Mouse (Mus musculus) inflammation-experienced regulatory T-cells, adult 6 months (primary cell): ENCODE measurements around the gene Paqr5. TPM values are rescaled to one million over a fixed set of nuclear protein-coding genes. Genes with fewer than 3 reads are reported as not detected.
A peak's percentile ranks its signal among the peaks of the same experiment; 100 is the strongest.

Source experiments
- ATAC-seq: one replicate; pipeline ENCODE4 v1.8.0; 2017
- polyA plus RNA-seq, 3 experiments: library from polyadenylated mRNA; unstranded; fragments of 100-300 nt; shearing (Covaris generic); gene quantifications; one replicate each; pipeline ENCODE4 v1.2.1; 2017

The Paqr5 gene
- polyA plus RNA-seq, 3 experiments from 2014 or later = 0.10 to 0.23 (median 0.22) TPM

GRCm38 (mm10) chr9:62008360-62008759 lies 18.3 kb downstream of the Paqr5 start:
- no peak for ATAC-seq

DNA sequence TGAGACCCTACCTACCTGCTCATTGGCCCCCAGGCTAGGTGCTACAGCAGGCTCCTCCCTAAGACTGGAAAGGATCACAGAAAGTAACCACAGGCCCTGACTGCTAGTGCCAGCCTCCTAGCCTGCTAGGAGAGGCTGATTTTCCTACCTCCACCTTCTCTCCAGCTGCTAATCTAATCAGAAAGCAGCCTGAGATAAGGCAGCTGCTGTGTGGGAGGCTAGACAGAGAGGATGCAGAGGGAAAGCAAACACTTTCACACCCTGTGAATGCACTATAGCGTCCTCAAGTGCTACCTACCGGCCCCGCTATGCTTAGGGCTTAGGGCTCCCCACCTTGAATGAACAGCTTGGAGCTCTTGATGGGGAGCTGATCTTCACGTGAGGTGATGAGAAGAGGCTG lies 19.6 kb downstream of the Paqr5 start:
- no peak for ATAC-seq

GRCm38 (mm10) chr9:62003611-62004010 lies 23.0 kb downstream of the Paqr5 start:
- no peak for ATAC-seq

DNA sequence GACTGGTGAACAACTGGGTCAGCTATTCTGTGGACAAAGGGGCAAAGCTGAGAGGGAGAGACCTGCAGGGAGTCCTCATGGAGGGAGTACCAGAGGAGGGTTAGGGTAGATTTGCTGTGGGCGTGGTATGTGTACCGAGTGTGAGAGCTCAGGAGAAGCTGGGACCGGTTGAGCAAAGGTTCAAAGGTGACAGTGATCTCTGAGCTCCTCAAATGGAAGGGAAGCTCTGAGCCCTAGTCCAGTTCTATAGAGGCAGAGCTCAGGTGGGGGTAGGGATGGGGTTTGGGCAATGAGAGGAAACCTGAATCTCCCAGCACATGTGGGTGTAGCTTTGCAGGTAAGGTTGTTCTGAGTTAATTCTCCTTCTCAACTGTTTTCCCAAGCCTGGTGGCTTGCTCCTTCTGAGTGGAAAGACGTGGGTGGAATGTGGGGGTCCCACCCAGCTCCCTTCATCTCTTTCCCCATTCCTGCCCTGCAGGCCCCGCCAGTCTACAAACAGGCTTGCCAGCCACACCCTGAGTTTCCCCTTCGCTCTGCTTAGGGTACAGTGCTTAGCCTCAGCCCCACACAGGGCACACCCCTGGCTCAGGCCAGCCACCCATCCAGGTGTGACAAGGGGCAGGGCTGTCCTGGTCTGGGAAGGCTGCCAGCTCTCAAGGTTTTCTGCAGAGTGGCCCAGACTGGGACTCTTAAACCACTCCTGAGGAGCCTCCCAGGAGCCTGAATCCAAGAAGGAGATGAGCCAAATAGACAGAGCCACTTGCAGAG lies 26.8 kb downstream of the Paqr5 start:
- no peak for ATAC-seq

- no peak for ATAC-seq
Observed at GRCm38 (mm10) chr9:61997860-61998259, 28.8 kb downstream of the Paqr5 start.

GRCm38 (mm10) chr9:61991158-61991557 lies 35.5 kb downstream of the Paqr5 start:
- no peak for ATAC-seq

- ATAC-seq = no peak
Observed at GRCm38 (mm10) chr9:61990738-61991137, 35.9 kb downstream of the Paqr5 start.

- peak; percentile 51 for ATAC-seq
Observed at GRCm38 (mm10) chr9:61986055-61986454, 40.6 kb downstream of the Paqr5 start.

DNA sequence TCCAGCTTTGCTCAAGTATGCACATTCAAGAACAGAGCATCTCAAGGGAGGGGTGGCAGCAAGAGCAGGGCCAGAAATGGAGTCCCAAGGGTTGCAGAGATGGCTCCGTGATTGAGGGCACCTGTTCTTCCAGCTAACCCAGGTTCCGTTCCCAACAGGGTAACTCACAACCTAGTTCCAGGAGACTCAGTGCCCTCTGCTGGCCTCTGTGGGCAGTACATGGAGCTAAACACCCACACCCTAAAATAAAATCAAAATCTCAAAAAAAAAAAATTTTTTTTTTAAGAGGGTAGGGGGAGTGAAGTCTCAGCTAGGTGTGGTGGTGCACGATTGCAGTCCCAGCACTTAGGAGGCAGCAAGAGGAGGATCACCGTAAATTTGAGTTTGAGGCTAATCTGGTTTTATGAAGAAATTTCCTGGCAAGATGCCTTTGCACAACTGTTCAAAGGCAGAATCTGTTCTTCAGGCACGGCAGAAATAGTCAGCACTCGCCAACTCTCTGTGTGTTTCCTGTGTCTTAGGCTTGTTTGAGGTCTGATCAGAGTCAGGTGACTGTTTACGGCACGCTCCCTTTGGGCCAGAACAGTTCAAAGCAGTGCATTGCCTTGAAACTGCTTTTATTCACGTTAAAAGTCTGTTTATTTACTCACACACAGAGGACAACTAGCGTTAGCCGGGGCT lies 41.3 kb downstream of the Paqr5 start:
- peak; percentile 70 for ATAC-seq

DNA sequence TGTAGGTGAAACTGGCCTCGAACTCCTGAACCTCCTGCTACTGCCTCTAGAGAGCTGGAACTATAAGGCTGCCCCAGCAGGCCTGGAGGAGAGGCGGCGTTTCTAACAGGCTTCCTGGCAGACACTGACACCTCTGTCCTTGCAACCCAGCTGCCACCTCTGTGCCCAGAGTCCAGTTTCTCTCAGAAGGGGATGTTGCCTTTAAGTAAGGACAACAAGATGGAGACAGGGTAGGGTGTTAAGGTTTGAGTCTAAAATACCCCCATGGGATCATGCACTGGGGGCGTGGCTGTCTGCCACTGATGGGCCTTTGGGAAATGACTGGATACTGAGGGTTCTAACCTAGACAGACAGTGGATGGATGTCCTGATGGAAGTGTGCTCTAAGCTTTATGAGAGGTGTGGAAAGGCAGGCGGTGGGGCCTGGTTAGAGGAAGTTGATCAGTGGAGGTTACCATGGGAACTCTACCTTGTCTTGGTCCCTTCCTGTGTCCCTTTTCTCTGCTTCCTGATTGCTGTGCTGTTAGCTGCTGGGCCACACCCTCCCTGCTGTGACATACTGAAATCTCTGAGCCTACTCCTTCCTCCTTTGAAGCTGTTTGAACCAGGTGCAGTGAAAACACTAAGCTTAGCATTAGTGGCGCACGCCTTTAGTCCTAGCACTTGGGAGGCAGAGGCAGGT lies 43.6 kb downstream of the Paqr5 start:
- ATAC-seq = peak; percentile 82

DNA sequence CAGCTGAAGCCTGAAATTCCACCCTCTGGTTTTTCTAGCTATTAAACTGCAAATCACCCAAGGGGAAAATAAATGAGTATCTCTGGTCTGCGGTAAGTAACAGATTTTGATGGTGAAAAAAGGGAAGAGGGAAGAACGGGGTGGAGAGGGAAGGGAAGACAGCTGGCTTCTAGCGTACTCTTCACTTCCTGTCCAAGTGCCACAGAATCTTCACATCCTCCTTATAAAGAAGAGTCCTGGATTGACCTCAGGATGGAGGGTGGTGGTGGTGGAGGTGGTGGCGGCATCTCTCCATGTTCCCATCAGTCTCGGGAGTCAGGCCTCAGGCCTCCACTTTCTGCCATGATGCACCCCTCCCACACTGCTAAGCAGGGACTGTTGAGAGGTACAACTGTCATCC lies 44.8 kb downstream of the Paqr5 start:
- ATAC-seq = no peak

DNA sequence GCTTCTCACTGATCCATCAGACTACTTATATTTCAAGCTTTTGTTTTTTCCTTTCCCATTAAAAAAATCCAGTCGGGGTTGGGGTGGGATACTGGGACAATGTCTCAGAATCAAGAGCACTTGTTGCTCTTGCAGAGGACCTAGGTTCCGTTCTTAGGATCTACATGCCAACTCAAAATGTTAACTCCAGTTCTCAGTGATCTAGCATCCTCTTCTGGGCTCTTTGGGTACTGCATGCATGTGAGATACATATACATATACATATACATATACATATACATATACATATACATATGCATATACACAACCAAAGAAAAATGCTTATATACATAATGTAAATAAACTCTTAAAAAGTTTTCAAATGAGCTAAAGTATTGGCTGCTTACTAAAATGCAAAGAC lies 46.7 kb downstream of the Paqr5 start:
- no peak for ATAC-seq

DNA sequence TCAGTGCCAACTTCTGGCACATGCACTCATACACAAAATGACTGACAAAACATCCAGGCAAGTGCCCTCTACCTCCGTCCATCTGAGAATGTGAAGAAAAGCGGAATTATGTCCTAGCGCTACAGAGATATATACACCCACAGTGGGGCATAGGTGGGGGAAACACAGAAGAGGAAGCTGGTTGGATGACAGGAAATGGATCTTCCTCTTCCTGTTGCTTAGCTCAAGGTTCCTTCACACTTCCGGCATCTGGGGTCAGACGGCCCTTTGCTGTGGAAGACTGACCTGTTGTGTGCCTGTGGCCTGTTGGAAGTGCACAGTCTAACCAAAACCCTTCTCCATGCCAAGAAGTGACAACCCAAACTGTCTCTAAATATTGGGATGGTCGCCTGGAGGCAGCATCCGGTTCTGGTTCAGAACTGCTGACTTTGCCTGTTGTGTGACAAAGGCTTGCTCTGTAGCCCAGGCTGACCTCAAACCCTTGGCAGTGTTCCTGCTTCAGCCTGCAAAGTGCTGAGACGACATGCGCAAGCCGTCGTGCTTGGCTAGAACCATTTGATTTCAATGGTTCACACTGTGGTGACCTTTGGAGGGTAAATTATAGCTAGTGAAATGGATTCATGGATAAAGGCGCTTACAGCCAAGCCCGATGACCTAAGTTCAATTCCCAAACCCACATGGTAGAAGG lies 49.3 kb downstream of the Paqr5 start:
- ATAC-seq = no peak

- no peak for ATAC-seq
Observed at GRCm38 (mm10) chr9:61972031-61972430, 54.6 kb downstream of the Paqr5 start.

DNA sequence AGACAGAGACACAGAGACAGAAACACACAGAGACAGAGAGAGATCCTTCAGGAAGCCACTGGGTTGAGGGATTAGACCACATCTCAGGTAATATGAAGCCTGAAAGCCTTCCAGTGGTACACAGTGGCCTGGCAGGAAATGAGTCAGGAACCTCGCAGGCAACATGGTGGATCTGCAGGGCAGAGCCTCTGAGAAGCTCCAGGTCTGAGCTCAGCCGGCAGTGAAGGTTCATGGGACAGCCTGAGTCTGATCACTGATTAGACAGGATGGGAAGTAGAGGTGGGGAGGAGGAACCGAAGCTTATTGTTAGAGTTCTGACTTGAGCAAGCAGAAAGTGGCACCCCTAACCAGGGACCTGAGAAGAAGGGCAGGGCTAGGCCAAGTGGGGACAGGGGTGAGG lies 55.6 kb downstream of the Paqr5 start:
- no peak for ATAC-seq

DNA sequence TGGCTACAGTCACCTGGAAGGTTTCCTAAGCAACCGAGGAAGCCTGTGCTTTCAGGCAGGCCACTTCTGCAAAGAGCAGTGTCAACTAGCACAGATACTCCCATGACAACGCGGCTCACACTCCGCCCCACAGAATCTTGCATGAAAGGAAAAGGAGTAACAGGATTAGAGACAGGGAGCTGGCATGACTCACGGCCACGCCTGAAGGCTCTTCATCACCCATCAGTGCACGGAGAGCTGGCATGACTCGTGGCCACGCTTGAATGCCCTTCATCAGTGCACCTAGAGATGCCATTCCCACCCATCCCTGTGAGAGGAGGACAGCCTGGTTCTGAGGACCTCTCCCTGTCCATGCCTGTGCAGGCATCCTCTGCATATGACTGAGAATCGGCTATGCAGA lies 59.3 kb downstream of the Paqr5 start:
- ATAC-seq = no peak

GRCm38 (mm10) chr9:61965987-61966386 lies 60.7 kb downstream of the Paqr5 start:
- ATAC-seq = no peak

DNA sequence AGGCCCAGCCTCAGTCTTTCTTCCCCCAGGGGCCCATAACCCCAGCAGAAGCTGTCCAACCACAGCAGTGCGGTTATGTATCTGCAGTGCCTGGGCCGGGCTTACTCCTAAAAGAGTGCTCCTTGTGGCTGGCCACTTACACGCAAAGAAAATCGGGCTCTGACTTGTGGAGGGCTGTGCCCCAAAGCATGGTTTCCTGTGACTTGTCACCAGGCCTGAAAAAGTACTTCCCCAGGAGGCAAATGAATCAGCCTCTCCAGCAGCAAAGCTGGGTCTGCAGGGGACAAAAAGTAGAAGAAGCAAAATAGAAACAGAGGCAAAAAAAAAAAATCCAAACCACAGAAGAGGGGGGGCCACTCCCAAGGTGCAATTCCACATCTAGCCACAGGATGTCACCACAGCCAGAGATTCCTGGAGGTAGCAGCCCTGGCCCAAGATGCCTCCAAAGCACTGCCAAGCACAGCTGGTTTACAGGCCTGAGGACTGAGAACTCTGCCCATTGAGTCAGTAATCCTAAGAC lies 61.2 kb downstream of the Paqr5 start:
- ATAC-seq = peak; percentile 71

GRCm38 (mm10) chr9:61963356-61963755 lies 63.3 kb downstream of the Paqr5 start:
- no peak for ATAC-seq

DNA sequence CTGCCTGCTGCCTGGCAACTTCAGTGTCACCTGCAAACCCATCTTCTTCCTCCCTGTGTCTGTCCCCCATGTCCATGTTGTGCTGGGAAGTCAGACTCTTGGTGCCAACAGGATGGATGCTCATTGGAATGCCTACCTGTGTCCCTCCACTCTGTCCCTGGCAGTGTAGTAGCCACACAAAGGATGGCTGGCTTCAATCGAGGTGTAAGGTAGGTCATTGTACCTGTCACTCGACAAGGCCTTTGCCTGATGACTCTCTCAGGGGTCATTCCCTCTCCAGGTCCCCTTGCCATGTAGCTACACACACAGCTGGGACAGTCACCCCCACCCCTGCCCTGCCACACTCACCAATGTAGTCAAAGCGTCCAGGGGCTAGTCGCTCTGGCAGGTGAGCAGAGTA lies 65.5 kb downstream of the Paqr5 start:
- no peak for ATAC-seq

DNA sequence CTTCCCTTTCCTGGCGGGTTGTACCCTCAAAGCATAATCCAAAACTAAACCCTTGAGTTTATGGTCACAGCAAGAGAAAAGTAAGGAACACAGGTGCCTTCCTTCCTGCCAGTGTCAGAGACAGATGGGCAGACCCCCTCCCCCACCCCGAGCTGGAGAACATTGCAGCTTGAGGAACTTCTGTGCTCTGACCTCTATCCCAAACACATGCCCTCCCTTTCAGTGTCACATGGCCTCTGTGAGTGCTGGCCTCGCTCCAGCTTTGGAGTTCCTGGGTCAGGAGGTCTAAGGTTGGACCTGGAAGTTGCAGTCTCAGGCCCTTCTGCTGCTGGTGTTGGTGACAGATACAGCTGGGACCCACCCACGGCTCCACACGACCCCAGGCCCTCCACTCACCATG lies 65.9 kb downstream of the Paqr5 start:
- no peak for ATAC-seq

DNA sequence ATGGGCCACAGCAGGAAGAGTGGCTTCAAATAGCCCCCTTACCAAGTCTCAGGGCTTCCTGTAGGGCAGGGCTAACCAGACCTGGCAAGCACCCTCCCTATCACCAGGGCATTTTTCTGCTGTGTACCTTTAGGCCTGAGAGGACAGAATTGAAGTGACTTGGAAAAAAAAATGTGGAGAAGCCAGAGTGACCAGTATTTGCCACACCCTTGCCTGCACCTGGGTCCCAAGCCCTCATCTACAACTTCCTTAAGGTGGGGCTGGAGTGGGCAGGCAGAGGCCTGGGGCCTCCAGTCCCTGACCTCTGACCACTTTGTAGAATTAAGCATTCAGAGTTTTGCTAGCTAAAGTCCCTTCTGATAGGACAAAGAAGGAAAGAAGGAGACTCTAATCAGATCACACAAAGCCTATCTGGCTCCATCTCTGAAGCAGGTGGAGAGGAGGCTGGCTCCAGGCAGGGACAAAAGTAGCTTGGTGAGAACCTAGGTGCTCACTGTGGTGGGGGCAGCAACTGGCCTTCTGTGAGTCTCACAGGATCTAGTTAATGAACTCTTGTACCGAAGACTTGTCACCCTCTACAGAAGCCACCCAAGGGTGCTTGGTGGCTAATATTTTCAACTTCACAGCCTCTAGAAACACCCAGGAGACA lies 66.6 kb downstream of the Paqr5 start:
- ATAC-seq = no peak
